In genomic region chr3:152257528-152257927, GRCm38 (mm10) we compare ENCODE assay signal across 20 mouse cellular contexts. TPM values are rescaled to one million over a fixed set of nuclear protein-coding genes. Genes with fewer than 3 reads are reported as not detected.
"Had no signal": no experiment of that assay in that cellular context is flagged by ENCODE, and none has a peak within 500 bp of the region (broad histone marks: within the 10 kb centered on the region; RNA-seq: fewer than 3 reads in every experiment).

No protein-coding gene starts in this region.

- H3K4me2 ChIP-seq: limb, embryonic 13.5 days; liver, embryonic 12.5 days; liver, embryonic 15.5 days; lung, embryonic 15.5 days; midbrain, embryonic 13.5 days had no signal

- H3K27me3 ChIP-seq: limb, embryonic 13.5 days; lung, embryonic 15.5 days had no signal

- H3K9me3 ChIP-seq: limb, embryonic 10.5 days; limb, embryonic 13.5 days; liver, embryonic 12.5 days; liver, embryonic 15.5 days; lung, embryonic 15.5 days; megakaryocyte, embryonic 14.5 days; midbrain, embryonic 10.5 days; midbrain, embryonic 13.5 days had no signal

- H3K36me3 ChIP-seq: limb, embryonic 10.5 days; limb, embryonic 13.5 days; liver, embryonic 12.5 days; liver, embryonic 15.5 days; lung, embryonic 15.5 days; midbrain, embryonic 10.5 days; midbrain, embryonic 13.5 days had no signal

- H3K9ac ChIP-seq: limb, embryonic 13.5 days; liver, embryonic 12.5 days; liver, embryonic 15.5 days; lung, embryonic 15.5 days; midbrain, embryonic 13.5 days had no signal

- DNase-seq: kidney, postnatal 25 days; layer of hippocampus, adult 9-11 months; liver; lung, adult 18-20 months; lung, postnatal 10 days; lung, postnatal 36 days; thymus, adult 18-20 months; thymus, postnatal 36 days had no signal

- H3K4me3 ChIP-seq: layer of hippocampus, adult 2 months; limb, embryonic 10.5 days; limb, embryonic 13.5 days; liver, embryonic 12.5 days; liver, embryonic 15.5 days; lung, embryonic 15.5 days; megakaryocyte, embryonic 14.5 days; midbrain, embryonic 10.5 days; midbrain, embryonic 13.5 days; myocyte had no signal

- H3K27ac ChIP-seq: layer of hippocampus, adult 2 months; limb, embryonic 10.5 days; limb, embryonic 13.5 days; liver, embryonic 12.5 days; liver, embryonic 15.5 days; lung, embryonic 15.5 days; midbrain, embryonic 10.5 days; midbrain, embryonic 13.5 days had no signal

- ATAC-seq: liver, embryonic 12.5 days; midbrain, embryonic 13.5 days; midbrain, embryonic 16.5 days had no signal

RNA-seq across cellular contexts. Expression of gene Nexn, which starts 8.6 kb away (rescaled TPM):
- total RNA-seq: monocyte, adult 5-6 weeks had no signal
